ENCODE assay signal across 9 mouse cellular contexts in the genomic region with DNA sequence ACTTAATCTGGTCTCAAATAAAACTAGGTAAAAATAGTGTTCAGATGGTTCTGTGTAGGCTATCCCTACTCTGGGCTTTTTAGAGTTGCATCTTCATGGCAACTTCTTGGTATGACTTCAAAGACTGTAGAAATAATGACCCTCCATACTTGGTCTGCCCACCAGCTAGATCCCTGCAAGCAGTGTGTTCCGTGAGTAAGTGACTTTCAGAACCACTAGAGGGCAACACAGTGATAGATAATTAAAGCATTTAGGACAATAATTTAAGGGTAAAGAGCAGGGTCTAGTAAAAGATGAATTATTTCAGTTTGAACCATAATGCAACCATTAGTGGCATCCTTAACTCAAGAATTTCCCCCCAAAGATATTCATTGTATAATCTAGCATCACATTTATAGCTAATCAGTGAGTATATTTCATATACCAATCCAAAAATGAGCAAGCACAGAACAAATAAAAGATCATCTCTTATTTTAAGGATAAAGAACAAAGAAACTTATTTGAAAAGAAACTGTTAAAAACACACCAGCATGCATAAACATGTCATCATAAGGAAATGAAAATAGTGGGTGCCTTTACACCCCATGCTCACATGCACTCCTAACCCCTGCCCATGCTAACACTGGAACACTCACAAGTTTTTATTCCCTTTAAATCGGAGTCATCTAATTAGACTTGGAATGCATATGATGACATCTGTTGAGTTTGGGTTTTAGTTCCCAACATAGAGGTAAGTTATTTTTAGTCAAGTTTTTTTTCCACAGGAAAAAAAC. TPM values are rescaled to one million over a fixed set of nuclear protein-coding genes. Genes with fewer than 3 reads are reported as not detected.
DNase-seq lines count a peak whose midpoint lies in the region; ATAC-seq and TF ChIP-seq lines count a peak whose summit lies in the region.
"Had no signal": no experiment of that assay in that cellular context is flagged by ENCODE, and none has a peak within 500 bp of the region (broad histone marks: within the 10 kb centered on the region; RNA-seq: fewer than 3 reads in every experiment).

No protein-coding gene starts in this region.

- peak; percentile 40 for DNase-seq in gastrocnemius, adult 18-20 months (ENCODE audit: low spot score)
- DNase-seq in gastrocnemius, adult 8-10 months (ENCODE audit: low spot score in 2 of 2) = no peak
- no peak for DNase-seq in lung, postnatal 14 days
- peak; percentile 60 for DNase-seq in embryo, embryonic 10 days (ENCODE audit: low spot score)
- no peak for DNase-seq in urinary bladder, postnatal 25 days (ENCODE audit: low spot score)

- H3K4me3 ChIP-seq in lung, embryonic 16.5 days (ENCODE audit: low read length) = no peak overlapping the region
- no peak overlapping the region for H3K4me3 ChIP-seq in myocyte
- H3K4me3 ChIP-seq: kidney, embryonic 15.5 days had no signal

- H3K79me2 ChIP-seq in myocyte (ENCODE audit: control insufficient read depth, insufficient read depth) = peaks cover 9% of the 10 kb centered on the region

- no peak overlapping the region for H3K27ac ChIP-seq in lung, embryonic 16.5 days (ENCODE audit: low read length)
- H3K27ac ChIP-seq: kidney, embryonic 15.5 days had no signal

- peaks cover 6% of the 10 kb centered on the region; the same call in 1 of the 2 replicates for H3K4me1 ChIP-seq in lung, embryonic 16.5 days (replicated peaks; ENCODE audit: control insufficient read depth, insufficient read depth, low read length)
- H3K4me1 ChIP-seq: kidney, embryonic 15.5 days had no signal

- ATAC-seq in lung, embryonic 16.5 days (ENCODE audit: low read depth) = peak; percentile 45; the same call in 1 of the 2 replicates
- no peak for ATAC-seq in erythroblast, adult 5-6 weeks (replicated peaks; ENCODE audit: low FRiP score, poor library complexity, severe bottlenecking)

- WGBS in lung, embryonic 16.5 days = 50% methylated on average over 2 of the region's 2 CpGs

- TF ChIP-seq POLR2A in myocyte (IDR thresholded peaks at IDR 0.05; ENCODE audit: insufficient read length, low read depth) = no peak

- peaks cover 10% of the 10 kb centered on the region for H3K36me3 ChIP-seq in lung, embryonic 16.5 days (ENCODE audit: control insufficient read depth, insufficient read depth, low read length)
- peaks cover 62% of the 10 kb centered on the region for H3K36me3 ChIP-seq in myocyte (ENCODE audit: control insufficient read depth, insufficient read depth)

- no peak overlapping the region for H3K9ac ChIP-seq in lung, embryonic 16.5 days (ENCODE audit: low read length)
- H3K9ac ChIP-seq: kidney, embryonic 15.5 days had no signal

- H3K4me2 ChIP-seq in lung, embryonic 16.5 days (ENCODE audit: low read depth, low read length) = no peak overlapping the region
- peak overlapping the region; percentile 47 for H3K4me2 ChIP-seq in myocyte (ENCODE audit: low read depth)
- H3K4me2 ChIP-seq: kidney, embryonic 15.5 days had no signal

- H3K9me3 ChIP-seq in lung, embryonic 16.5 days (ENCODE audit: control insufficient read depth, low read length) = no peaks in the 10 kb centered on the region
- H3K9me3 ChIP-seq: kidney, embryonic 15.5 days had no signal

- H3ac ChIP-seq in myocyte (ENCODE audit: control insufficient read depth, insufficient read length) = no peak overlapping the region

- H3K27me3 ChIP-seq in lung, embryonic 16.5 days (ENCODE audit: control insufficient read depth, insufficient read depth, low read depth, low read length) = no peaks in the 10 kb centered on the region
- no peaks in the 10 kb centered on the region for H3K27me3 ChIP-seq in myocyte (ENCODE audit: control insufficient read depth, insufficient read depth, insufficient read length)
- H3K27me3 ChIP-seq: kidney, embryonic 15.5 days had no signal

TF ChIP-seq in myocyte, 11 proteins besides CTCF, POLR2A, EP300 and RAD21:
- TF ChIP-seq E2F4 (IDR thresholded peaks at IDR 0.05; ENCODE audit: insufficient read depth) (no peak), TCF12 (IDR thresholded peaks at IDR 0.05; ENCODE audit: insufficient read depth, poor library complexity, severe bottlenecking) (no peak)

RNA-seq across cellular contexts. Expression of a gene that starts 21.0 kb away (rescaled TPM):
- total RNA-seq in gastrocnemius, adult 18-20 months (2021) = 1 to 10 TPM; 7.0 to 7.8 TPM
- total RNA-seq in gastrocnemius, adult 8-10 months (2022) = 10 to 100 TPM in 1 of 4 experiments, 1 to 10 TPM in 3; 5.7 to 10.3 (median 7.6) TPM
- polyA plus RNA-seq in lung, embryonic 16.5 days (2015; fragmentation: Nextera tagmentation; extraction: Ambion mirVana) = 14.9 and 15.7 TPM in 2 replicates
- 7.7 TPM for polyA plus RNA-seq in myocyte (2012; fragmentation: generic; extraction: Trizol)
- total RNA-seq in erythroblast, adult 5-6 weeks (2015; ENCODE audit: low replicate concordance) = 6.1 TPM in 1 of 2 replicates, not detected in the other
- 2.1 and 2.5 TPM in 2 replicates for total RNA-seq in erythroblast, adult 5-6 weeks (2017; ENCODE audit: low replicate concordance)

Comparison
In these comparisons a context has a peak if more than half of its experiments do, and no peak if none do; other contexts are left out.
1. DNase-seq: peak in gastrocnemius, adult 18-20 months (single experiment) and embryo, embryonic 10 days (single experiment); none in gastrocnemius, adult 8-10 months (0 of 2), lung, postnatal 14 days (single experiment) and urinary bladder, postnatal 25 days (single experiment).